Mouse (Mus musculus): ENCODE results near the gene Mplkip.

DNA sequence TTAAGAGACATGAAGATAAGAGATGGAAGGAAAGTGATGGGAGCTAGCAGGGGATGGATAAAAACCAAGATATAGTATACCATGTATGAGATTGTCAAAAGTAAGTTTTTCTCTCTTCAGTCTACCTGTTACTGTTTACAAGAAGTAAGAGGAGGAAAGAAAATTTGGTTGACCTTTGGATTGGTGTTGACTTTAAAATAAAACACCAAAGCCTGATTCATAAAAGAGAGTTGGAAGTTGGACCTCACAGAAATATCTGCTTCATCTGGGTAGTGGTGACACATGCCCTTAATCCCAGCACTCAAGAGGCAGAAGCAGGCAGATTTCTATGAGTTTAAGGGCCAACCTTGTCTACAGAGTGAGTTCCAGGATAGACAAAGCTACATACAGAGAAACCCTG, 7.3 kb downstream of the Mplkip start:
- TF ChIP-seq CTCF (IDR thresholded peaks at IDR 0.05; ENCODE audit: borderline replicate concordance, extremely low read depth, insufficient read depth, insufficient read length) = no peak
- TF ChIP-seq POLR2A (IDR thresholded peaks at IDR 0.05; ENCODE audit: borderline replicate concordance, extremely low read depth, insufficient read depth, insufficient read length, poor library complexity, severe bottlenecking) = no peak

All from brain, embryonic 14.5 days (tissue).